Mouse (Mus musculus): Measurements from ENCODE around the gene Angpt4.

DNA sequence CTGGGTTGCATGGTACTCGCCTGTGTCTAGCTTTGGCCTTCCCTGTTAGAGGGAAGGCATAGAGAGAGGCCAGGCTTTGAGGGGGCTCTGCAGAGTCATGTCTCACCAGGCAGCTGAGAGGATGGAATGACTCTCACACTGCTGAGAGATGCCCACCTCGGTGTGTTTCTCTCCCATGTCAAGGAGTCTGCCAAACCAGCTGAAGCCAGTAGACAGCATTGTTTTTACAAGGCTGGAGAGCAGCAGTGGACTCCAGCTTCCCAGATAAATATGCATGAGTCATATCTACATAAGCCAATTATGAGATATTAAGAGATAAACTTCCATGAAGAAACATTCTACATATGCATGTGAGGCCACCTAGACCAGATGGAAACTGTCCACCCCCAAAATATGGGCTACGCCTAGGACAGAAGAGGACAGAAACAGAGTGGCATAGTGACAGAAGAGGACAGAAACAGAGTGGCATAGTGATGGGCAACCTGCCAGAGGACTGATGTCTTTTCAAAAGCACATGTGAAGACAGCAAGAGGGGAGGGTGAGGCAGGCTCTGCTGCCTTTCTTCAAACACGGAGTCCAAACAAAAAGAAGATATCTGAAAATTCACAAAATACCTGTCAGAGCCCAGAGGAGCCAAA lies 45.6 kb downstream of the Angpt4 start:
- TF ChIP-seq RCOR1 (conservative IDR thresholded peaks at IDR 0.05; ENCODE audit: low read depth, low read length) = no peak
- TF ChIP-seq CTCF (conservative IDR thresholded peaks at IDR 0.05 in 1 of 2, IDR thresholded peaks at IDR 0.05 in 1 of 2; ENCODE audit: low read depth in 2 of 2, low read length in 2 of 2) = no peak
- TF ChIP-seq MAX (IDR thresholded peaks at IDR 0.05; ENCODE audit: low read length) = no peak
- TF ChIP-seq UBTF (IDR thresholded peaks at IDR 0.05; ENCODE audit: low read depth, low read length) = no peak
- TF ChIP-seq POLR2A (IDR thresholded peaks at IDR 0.05; ENCODE audit: low read depth, low read length) = no peak
